Mouse (Mus musculus): ENCODE measurements around the gene Coro2a.

DNA sequence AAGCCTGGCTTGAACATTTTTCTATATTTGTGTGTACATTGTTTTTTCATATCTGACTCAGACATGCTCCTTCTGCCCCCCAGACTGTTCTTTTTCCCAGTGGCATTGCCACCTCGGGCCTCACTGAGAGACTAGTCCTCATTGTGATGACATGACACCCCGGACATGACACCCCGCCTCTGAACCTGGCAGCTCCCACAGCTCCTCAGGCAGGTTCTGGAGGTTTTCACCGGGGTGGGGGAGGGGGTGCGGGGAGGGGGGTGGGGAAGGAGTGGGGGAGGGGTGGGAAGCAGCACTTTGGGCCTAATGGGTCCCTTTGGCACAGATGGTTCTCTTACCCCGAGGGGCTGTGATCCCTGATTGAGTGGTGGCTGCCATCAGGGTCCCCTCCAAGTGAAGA, 8.5 kb downstream of the Coro2a start:
- TF ChIP-seq CTCF (IDR thresholded peaks at IDR 0.05; ENCODE audit: extremely low read depth, insufficient read depth, insufficient read length, insufficient replicate concordance) (no peak), POLR2A (IDR thresholded peaks at IDR 0.05; ENCODE audit: low read depth, low read length) (no peak)
